Mouse (Mus musculus) bone marrow, adult 2 months (tissue): ENCODE measurements around the gene Olfr601. TPM values are rescaled to one million over a fixed set of nuclear protein-coding genes. Genes with fewer than 3 reads are reported as not detected.
"Not testable (repeated sequence)": the region's sequence is repeated elsewhere in the genome, so short reads cannot be mapped to it uniquely, and the experiment has no call there.

Experiments used
- H3K27ac ChIP-seq: fragments of 200-500 bp; 2 replicates; pipeline ENCODE4 v1.5.1; 2012; ENCODE audit warnings: low read depth, mild to moderate bottlenecking, control low read depth, inconsistent platforms, low read length; ENCODE audit not compliant: control insufficient read depth, poor library complexity, insufficient read depth
- H3K4me1 ChIP-seq: fragments of 200-500 bp; 2 replicates; pipeline ENCODE4 v1.6.1; 2011; ENCODE audit warnings: low read length; ENCODE audit not compliant: control insufficient read depth, insufficient read depth
- H3K4me3 ChIP-seq: fragments of 200-500 bp; replicated peaks from 2 replicates; pipeline ENCODE3; 2011; ENCODE audit warnings: mild to moderate bottlenecking, low read depth, low read length, control low read depth; ENCODE audit not compliant: control insufficient read depth
- CTCF ChIP-seq: fragments of 200-500 bp; IDR thresholded peaks from 2 replicates; pipeline ENCODE4 v1.5.1; 2011; ENCODE audit warnings: low read length, control low read depth; ENCODE audit not compliant: control insufficient read depth, insufficient read depth
- POLR2A ChIP-seq: fragments of 200-500 bp; IDR thresholded peaks from 2 replicates; pipeline ENCODE4 v1.6.1; 2011; ENCODE audit warnings: low read depth, mild to moderate bottlenecking, control low read depth, low read length, borderline replicate concordance; ENCODE audit not compliant: control insufficient read depth
- WGBS: fragments of 180-500 bp; shearing (Covaris S2); methylation state at CpG from one replicate; pipeline ENCODE4 v1.1.7; 2018; 5-methylcytosine and 5-hydroxymethylcytosine counted together
- polyA plus RNA-seq: library from polyadenylated mRNA; stranded (reverse); fragments of >200 nt; gene quantifications from 2 replicates; pipeline ENCODE4 v1.2.4, GENCODE M21; 2011; ENCODE audit warnings: low replicate concordance; ENCODE audit not compliant: missing spikeins, insufficient read depth, insufficient read length

Gene Olfr601
- not detected in 2 replicates for polyA plus RNA-seq

- TF ChIP-seq POLR2A (no peak), CTCF (no peak)
- 77% methylated on average over 1 of the region's 1 CpGs for WGBS
- Histone ChIP-seq H3K4me3 (no peak within 1 kb of the TSS), H3K4me1 (no peaks in the 10 kb centered on the region), H3K27ac (no peak within 1 kb of the TSS)
Measured at GRCm38 (mm10) chr7:103362555-103362954, at the start of gene Olfr601. Gene Olfr601 (minus strand): TSS chr7:103362655.

- 56% methylated on average over 3 of the region's 3 CpGs for WGBS
- not testable (repeated sequence) for H3K27ac ChIP-seq, H3K4me3 ChIP-seq, H3K4me1 ChIP-seq
Measured at GRCm38 (mm10) chr7:103406521-103407055, 44.1 kb upstream of the Olfr601 start.

GRCm38 (mm10) chr7:103398981-103399380 is 36.5 kb upstream of the Olfr601 start:
- H3K4me3 ChIP-seq, result no peak overlapping the region
- H3K4me1 ChIP-seq, result no peaks in the 10 kb centered on the region
- TF ChIP-seq POLR2A (no peak), CTCF (no peak)
- no peak overlapping the region for H3K27ac ChIP-seq
- WGBS, result 13% methylated on average over 1 of the region's 1 CpGs

- no peaks in the 10 kb centered on the region for H3K4me1 ChIP-seq
- TF ChIP-seq POLR2A (no peak), CTCF (no peak)
- no peak overlapping the region for H3K4me3 ChIP-seq
- H3K27ac ChIP-seq, result no peak overlapping the region
Measured at GRCm38 (mm10) chr7:103397758-103398157, 35.3 kb upstream of the Olfr601 start.

GRCm38 (mm10) chr7:103386077-103386476 is 23.6 kb upstream of the Olfr601 start, which contains the start of gene Olfr603:
Gene Olfr603 (minus strand): TSS chr7:103386177.
- H3K4me1 ChIP-seq, result no peaks in the 10 kb centered on the region
- no peak within 1 kb of the TSS for H3K4me3 ChIP-seq
- no peak within 1 kb of the TSS for H3K27ac ChIP-seq
- TF ChIP-seq POLR2A, result no peak
- no peak for TF ChIP-seq CTCF

GRCm38 (mm10) chr7:103349569-103349968 is 12.9 kb downstream of the Olfr601 start, which contains the start of gene Olfr600:
Gene Olfr600 (minus strand): TSS chr7:103349669.
- no peak within 1 kb of the TSS for H3K4me3 ChIP-seq
- TF ChIP-seq POLR2A (no peak), CTCF (no peak)
- H3K27ac ChIP-seq, result no peak within 1 kb of the TSS
- H3K4me1 ChIP-seq, result no peaks in the 10 kb centered on the region

GRCm38 (mm10) chr7:103335617-103336016 is 26.8 kb downstream of the Olfr601 start, which contains the start of gene Olfr599:
Gene Olfr599 (plus strand): TSS chr7:103335917.
- TF ChIP-seq POLR2A (no peak), CTCF (no peak)
- WGBS, result 83% methylated on average over 1 of the region's 1 CpGs
- Histone ChIP-seq H3K27ac (no peak within 1 kb of the TSS), H3K4me3 (no peak within 1 kb of the TSS), H3K4me1 (no peaks in the 10 kb centered on the region)

- TF ChIP-seq POLR2A, result no peak
- no peak for TF ChIP-seq CTCF
- H3K4me1 ChIP-seq, result no peaks in the 10 kb centered on the region
- no peak within 1 kb of the TSS for H3K27ac ChIP-seq
- no peak within 1 kb of the TSS for H3K4me3 ChIP-seq
Measured at GRCm38 (mm10) chr7:103323268-103323667, 39.2 kb downstream of the Olfr601 start, which contains the start of gene Olfr598. Gene Olfr598 (plus strand): TSS chr7:103323568.

- not testable (repeated sequence) for H3K27ac ChIP-seq, H3K4me1 ChIP-seq, H3K4me3 ChIP-seq
- WGBS, result 81% methylated on average over 2 of the region's 2 CpGs
Measured at GRCm38 (mm10) chr7:103316015-103316414, 46.4 kb downstream of the Olfr601 start, which contains the start of gene Olfr597. Gene Olfr597 (plus strand): TSS chr7:103316315.

Other genes starting within 250 kb of the Olfr601 start
- gene Olfr586, start 237.0 kb downstream of the Olfr601 start, polyA plus RNA-seq, result not detected in 2 replicates
- not detected in 2 replicates for gene Olfr588-ps1, start 221.8 kb downstream of the Olfr601 start, polyA plus RNA-seq
- not detected in 2 replicates for gene Olfr589, start 206.3 kb downstream of the Olfr601 start, polyA plus RNA-seq
- not detected in 2 replicates for gene Olfr591, start 184.3 kb downstream of the Olfr601 start, polyA plus RNA-seq
- not detected in 2 replicates for gene Olfr592, start 177.9 kb downstream of the Olfr601 start, polyA plus RNA-seq
- gene Olfr593, start 150.8 kb downstream of the Olfr601 start, polyA plus RNA-seq, result not detected in 2 replicates
- not detected in 2 replicates for gene Olfr594, start 145.7 kb downstream of the Olfr601 start, polyA plus RNA-seq
- gene Usp17ld, start 110.2 kb downstream of the Olfr601 start, polyA plus RNA-seq, result not detected in 2 replicates
- gene Olfr596, start 57.0 kb downstream of the Olfr601 start, polyA plus RNA-seq, result not detected in 2 replicates
- gene Olfr597, start 46.3 kb downstream of the Olfr601 start, polyA plus RNA-seq, result not detected in 2 replicates
- gene Olfr598, start 39.1 kb downstream of the Olfr601 start, polyA plus RNA-seq, result not detected in 2 replicates
- gene Olfr599, start 26.7 kb downstream of the Olfr601 start, polyA plus RNA-seq, result not detected in 2 replicates
- not detected in 2 replicates for gene Olfr600, start 13.0 kb downstream of the Olfr601 start, polyA plus RNA-seq
- gene Olfr603, start 23.5 kb upstream of the Olfr601 start, polyA plus RNA-seq, result not detected in 2 replicates
- not detected in 2 replicates for gene Usp17lc, start 52.4 kb upstream of the Olfr601 start, polyA plus RNA-seq
- not detected in 2 replicates for gene Olfr605, start 82.8 kb upstream of the Olfr601 start, polyA plus RNA-seq
- gene Olfr606, start 86.4 kb upstream of the Olfr601 start, polyA plus RNA-seq, result not detected in 2 replicates
- gene Olfr607, start 101.5 kb upstream of the Olfr601 start, polyA plus RNA-seq, result 0.70 TPM in 1 of 2 replicates, not detected in the other
- not detected in 2 replicates for gene Olfr608, start 107.2 kb upstream of the Olfr601 start, polyA plus RNA-seq
- gene Olfr609, start 135.4 kb upstream of the Olfr601 start, polyA plus RNA-seq, result not detected in 2 replicates
- not detected in 2 replicates for gene Olfr610, start 149.5 kb upstream of the Olfr601 start, polyA plus RNA-seq
- gene Olfr611, start 158.2 kb upstream of the Olfr601 start, polyA plus RNA-seq, result not detected in 2 replicates
- not detected in 2 replicates for gene Olfr612, start 180.1 kb upstream of the Olfr601 start, polyA plus RNA-seq
- gene Olfr613, start 185.4 kb upstream of the Olfr601 start, polyA plus RNA-seq, result not detected in 2 replicates
- gene Olfr615, start 193.4 kb upstream of the Olfr601 start, polyA plus RNA-seq, result not detected in 2 replicates
- not detected in 2 replicates for gene Olfr616, start 206.5 kb upstream of the Olfr601 start, polyA plus RNA-seq
- gene Olfr617, start 210.4 kb upstream of the Olfr601 start, polyA plus RNA-seq, result not detected in 2 replicates
- gene Olfr618, start 227.4 kb upstream of the Olfr601 start, polyA plus RNA-seq, result not detected in 2 replicates
- gene Olfr619, start 237.9 kb upstream of the Olfr601 start, polyA plus RNA-seq, result not detected in 2 replicates
- 0.68 and 2.1 TPM in 2 replicates for gene Olfr620, start 249.9 kb upstream of the Olfr601 start, polyA plus RNA-seq